In genomic region chr17:87173966-87174365, GRCm38 (mm10) we compare ENCODE assay signal across 15 mouse cellular contexts.
DNase-seq lines count a peak whose midpoint lies in the region; ATAC-seq and TF ChIP-seq lines count a peak whose summit lies in the region.
"Had no signal": no experiment of that assay in that cellular context is flagged by ENCODE, and none has a peak within 500 bp of the region (broad histone marks: within the 10 kb centered on the region; RNA-seq: fewer than 3 reads in every experiment).

No protein-coding gene starts in this region.

- intact Hi-C loops in gastrocnemius, adult 2 months (cut with DNase I): no loop called here

- H3K9me3 ChIP-seq in kidney, embryonic 16.5 days (ENCODE audit: low read length): peaks cover 4% of the 10 kb centered on the region; the same call in 1 of the 2 replicates
- peaks cover 12% of the 10 kb centered on the region for H3K9me3 ChIP-seq in heart, embryonic 14.5 days (ENCODE audit: control insufficient read depth, low read length)

- ATAC-seq in kidney, embryonic 16.5 days (ENCODE audit: low FRiP score, low TSS enrichment): no peak
- no peak for ATAC-seq in heart, embryonic 14.5 days (ENCODE audit: insufficient number of reproducible peaks, insufficient read depth, low FRiP score, low read depth)

- H3K27me3 ChIP-seq in kidney, embryonic 16.5 days (ENCODE audit: insufficient read depth, low read length): no peaks in the 10 kb centered on the region
- no peaks in the 10 kb centered on the region for H3K27me3 ChIP-seq in heart, embryonic 14.5 days (ENCODE audit: control insufficient read depth, insufficient read depth, low read length)
- H3K27me3 ChIP-seq: limb, embryonic 12.5 days had no signal

- 73% methylated on average over 2 of the region's 2 CpGs for WGBS in kidney, embryonic 16.5 days
- 53% methylated on average over 2 of the region's 2 CpGs for WGBS in heart, embryonic 14.5 days

- H3K27ac ChIP-seq in gastrocnemius, adult 2 months: peak overlapping the region; percentile 78
- peak overlapping the region; percentile 84; the same call in 1 of the 2 replicates for H3K27ac ChIP-seq in kidney, embryonic 16.5 days (ENCODE audit: low read length)
- H3K27ac ChIP-seq in heart, embryonic 14.5 days (replicated peaks in 1 of 2; ENCODE audit: control insufficient read depth in 1 of 2, insufficient read depth in 1 of 2, low read depth in 2 of 2, low read length in 2 of 2): peak overlapping the region; percentile 23 to 51; a peak in 2 of 4 replicates
- H3K27ac ChIP-seq: limb, embryonic 12.5 days; midbrain, embryonic 10.5 days had no signal

- H3K9ac ChIP-seq in kidney, embryonic 16.5 days (replicated peaks; ENCODE audit: low read length): no peak overlapping the region
- H3K9ac ChIP-seq in heart, embryonic 14.5 days (ENCODE audit: low read length): no peak overlapping the region
- H3K9ac ChIP-seq: limb, embryonic 12.5 days had no signal

- no peaks in the 10 kb centered on the region for H3K36me3 ChIP-seq in kidney, embryonic 16.5 days (ENCODE audit: insufficient read depth, low read length)
- no peaks in the 10 kb centered on the region for H3K36me3 ChIP-seq in heart, embryonic 14.5 days (ENCODE audit: control insufficient read depth, insufficient read depth, low read length)
- H3K36me3 ChIP-seq: limb, embryonic 12.5 days; midbrain, embryonic 10.5 days had no signal

- no peak overlapping the region for H3K4me2 ChIP-seq in kidney, embryonic 16.5 days (replicated peaks; ENCODE audit: low read depth, low read length)
- no peak overlapping the region for H3K4me2 ChIP-seq in heart, embryonic 14.5 days (ENCODE audit: low read length)
- H3K4me2 ChIP-seq: limb, embryonic 12.5 days had no signal

- H3K4me1 ChIP-seq in kidney, embryonic 16.5 days (ENCODE audit: insufficient read depth, low read length): peaks cover 39% of the 10 kb centered on the region
- peaks cover 27 to 33% of the 10 kb centered on the region in 2 experiments for H3K4me1 ChIP-seq in heart, embryonic 14.5 days (ENCODE audit: control insufficient read depth in 2 of 2, insufficient read depth in 2 of 2, low read length in 2 of 2)

- no peak for DNase-seq in gastrocnemius, adult 2 months
- DNase-seq in gastrocnemius, postnatal 10 days: no peak
- no peak for DNase-seq in kidney, adult 11 months
- DNase-seq in 3134 (ENCODE audit: extremely low read depth, insufficient read length, low spot score): peak; percentile 62
- no peak for DNase-seq in cerebellum, adult 11 months
- DNase-seq in testis, postnatal 14 days (ENCODE audit: low spot score): no peak
- DNase-seq: adrenal gland, postnatal 10 days; cerebellum, postnatal 10 days; lung, adult 2 months; right cerebral cortex, postnatal 4 days; thymus, postnatal 36 days had no signal

- H3K4me3 ChIP-seq in gastrocnemius, adult 2 months: no peak overlapping the region
- H3K4me3 ChIP-seq in kidney, embryonic 16.5 days (ENCODE audit: low read length): no peak overlapping the region
- H3K4me3 ChIP-seq in heart, embryonic 14.5 days (ENCODE audit: control insufficient read depth in 1 of 2, insufficient read depth in 1 of 2, low read depth in 1 of 2, low read length in 2 of 2): no peak overlapping the region
- H3K4me3 ChIP-seq: limb, embryonic 12.5 days; midbrain, embryonic 10.5 days had no signal

- TF ChIP-seq CTCF in gastrocnemius, adult 2 months (IDR thresholded peaks at IDR 0.05): no peak
